Mouse (Mus musculus): ENCODE measurements around the gene Lrrk1. TPM values are rescaled to one million over a fixed set of nuclear protein-coding genes. Genes with fewer than 3 reads are reported as not detected.
A peak's percentile ranks its signal among the peaks of the same experiment; 100 is the strongest.

The Lrrk1 gene
- total and polyA plus RNA-seq, 2 experiments, result 7.4 to 15.0 TPM

DNA sequence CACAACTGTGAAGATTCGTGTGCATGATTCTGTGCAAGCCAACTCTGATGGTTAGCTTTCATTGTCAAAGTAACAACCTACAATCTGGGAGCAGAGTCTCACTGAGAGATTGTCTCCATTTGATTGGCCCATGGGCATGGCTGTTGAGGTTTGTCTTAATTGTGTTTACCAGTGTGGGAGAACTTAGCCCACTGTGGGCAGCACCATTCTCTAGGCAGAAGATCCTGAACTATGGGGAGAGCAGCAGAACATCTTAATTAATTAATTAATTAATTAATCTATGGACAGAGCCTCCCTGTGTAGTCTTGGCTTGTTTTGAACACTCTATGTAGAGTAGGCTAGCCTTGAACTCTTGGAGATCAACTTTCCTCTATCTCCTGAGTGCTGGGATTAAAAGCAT, 164.4 kb downstream of the Lrrk1 start:
- Histone ChIP-seq H3K79me2 (ENCODE audit: control insufficient read depth, insufficient read depth, low read length) (no peaks in the 10 kb centered on the region), H3K27me3 (ENCODE audit: control insufficient read depth, insufficient read depth, low read length) (no peaks in the 10 kb centered on the region), H3K9ac (ENCODE audit: low read depth, low read length) (no peak overlapping the region), H3K4me1 (ENCODE audit: control insufficient read depth, insufficient read depth, low read length) (no peaks in the 10 kb centered on the region), H3K4me3 (ENCODE audit: insufficient read depth, low read depth, low read length) (no peak overlapping the region), H3K27ac (replicated peaks; ENCODE audit: insufficient read depth, low read depth, low read length) (no peak overlapping the region), H3K36me3 (ENCODE audit: control insufficient read depth, insufficient read depth, low read length) (no peaks in the 10 kb centered on the region)
- TF ChIP-seq CTCF (IDR thresholded peaks at IDR 0.05; ENCODE audit: low read depth, low read length), result no peak
- TF ChIP-seq POLR2A (IDR thresholded peaks at IDR 0.05; ENCODE audit: extremely low read depth, insufficient read depth, low read length), result no peak
- DNase-seq (ENCODE audit: extremely low read depth, low read depth, low spot score), result no peak
- 100% methylated on average over 1 of the region's 1 CpGs for WGBS

DNA sequence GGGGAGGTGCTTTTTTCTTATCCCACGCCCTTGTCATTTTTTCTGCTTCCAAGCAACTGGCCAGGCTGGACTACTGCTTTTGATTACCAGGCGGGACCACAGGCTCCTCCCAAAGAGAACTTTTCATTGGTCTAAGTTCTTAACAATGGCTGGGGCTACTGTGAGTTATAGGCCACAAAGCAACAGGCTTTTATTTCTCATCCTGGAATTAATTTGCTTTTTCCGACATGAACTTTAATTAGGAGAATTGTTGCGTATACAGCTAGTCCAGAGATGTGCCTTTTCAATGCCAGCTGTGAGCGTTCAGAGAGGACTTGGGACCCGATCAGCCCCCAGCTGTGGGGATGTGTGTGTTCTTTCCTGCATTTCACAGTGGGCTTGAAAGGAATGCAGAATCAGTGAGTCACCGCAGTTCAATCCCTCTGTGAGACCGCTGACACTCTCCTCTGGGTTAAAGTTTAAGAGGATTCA, 165.5 kb downstream of the Lrrk1 start:
- no peak for DNase-seq (ENCODE audit: extremely low read depth, low read depth, low spot score)
- 47% methylated on average over 8 of the region's 8 CpGs for WGBS
- Histone ChIP-seq H3K27me3 (ENCODE audit: control insufficient read depth, insufficient read depth, low read length) (no peaks in the 10 kb centered on the region), H3K27ac (replicated peaks; ENCODE audit: insufficient read depth, low read depth, low read length) (no peak overlapping the region), H3K36me3 (ENCODE audit: control insufficient read depth, insufficient read depth, low read length) (no peaks in the 10 kb centered on the region), H3K9ac (ENCODE audit: low read depth, low read length) (no peak overlapping the region), H3K79me2 (ENCODE audit: control insufficient read depth, insufficient read depth, low read length) (no peaks in the 10 kb centered on the region), H3K4me3 (ENCODE audit: insufficient read depth, low read depth, low read length) (no peak overlapping the region), H3K4me1 (ENCODE audit: control insufficient read depth, insufficient read depth, low read length) (no peaks in the 10 kb centered on the region; the same call in 1 of the 2 replicates)
- TF ChIP-seq CTCF (IDR thresholded peaks at IDR 0.05; ENCODE audit: low read depth, low read length) (no peak), POLR2A (IDR thresholded peaks at IDR 0.05; ENCODE audit: extremely low read depth, insufficient read depth, low read length) (no peak)

DNA sequence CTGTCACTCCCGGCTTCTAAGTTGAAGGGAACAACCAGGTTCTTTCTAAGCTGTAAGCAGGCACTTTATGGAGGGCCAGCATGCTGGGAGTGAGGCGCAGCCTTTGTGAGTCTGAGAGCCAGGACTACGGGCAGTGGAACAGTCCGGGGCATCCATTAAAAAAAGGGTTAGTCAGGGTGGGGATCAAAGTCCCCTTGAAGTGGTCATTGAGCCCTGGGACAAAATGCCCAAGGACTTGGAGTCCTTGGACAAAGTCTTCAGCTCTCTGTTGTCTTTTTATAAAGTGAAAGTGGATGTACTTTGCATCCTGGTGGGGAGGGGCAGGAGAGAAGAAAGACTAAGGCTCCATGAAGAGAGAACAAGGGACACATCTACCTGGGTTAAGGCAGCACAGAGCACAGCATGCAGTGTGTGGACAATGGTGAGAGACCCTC, 168.3 kb downstream of the Lrrk1 start:
- TF ChIP-seq POLR2A (IDR thresholded peaks at IDR 0.05; ENCODE audit: extremely low read depth, insufficient read depth, low read length) (no peak), CTCF (IDR thresholded peaks at IDR 0.05; ENCODE audit: low read depth, low read length) (no peak)
- H3K79me2 ChIP-seq (ENCODE audit: control insufficient read depth, insufficient read depth, low read length), result no peaks in the 10 kb centered on the region
- WGBS, result 80% methylated on average over 4 of the region's 4 CpGs
- no peak overlapping the region for H3K9ac ChIP-seq (ENCODE audit: low read depth, low read length)
- no peak overlapping the region for H3K4me3 ChIP-seq (ENCODE audit: insufficient read depth, low read depth, low read length)
- H3K36me3 ChIP-seq (ENCODE audit: control insufficient read depth, insufficient read depth, low read length), result no peaks in the 10 kb centered on the region
- no peaks in the 10 kb centered on the region for H3K27me3 ChIP-seq (ENCODE audit: control insufficient read depth, insufficient read depth, low read length)
- H3K4me1 ChIP-seq (ENCODE audit: control insufficient read depth, insufficient read depth, low read length), result no peaks in the 10 kb centered on the region; the same call in 1 of the 2 replicates
- no peak for DNase-seq (ENCODE audit: extremely low read depth, low read depth, low spot score)
- H3K27ac ChIP-seq (replicated peaks; ENCODE audit: insufficient read depth, low read depth, low read length), result no peak overlapping the region

DNA sequence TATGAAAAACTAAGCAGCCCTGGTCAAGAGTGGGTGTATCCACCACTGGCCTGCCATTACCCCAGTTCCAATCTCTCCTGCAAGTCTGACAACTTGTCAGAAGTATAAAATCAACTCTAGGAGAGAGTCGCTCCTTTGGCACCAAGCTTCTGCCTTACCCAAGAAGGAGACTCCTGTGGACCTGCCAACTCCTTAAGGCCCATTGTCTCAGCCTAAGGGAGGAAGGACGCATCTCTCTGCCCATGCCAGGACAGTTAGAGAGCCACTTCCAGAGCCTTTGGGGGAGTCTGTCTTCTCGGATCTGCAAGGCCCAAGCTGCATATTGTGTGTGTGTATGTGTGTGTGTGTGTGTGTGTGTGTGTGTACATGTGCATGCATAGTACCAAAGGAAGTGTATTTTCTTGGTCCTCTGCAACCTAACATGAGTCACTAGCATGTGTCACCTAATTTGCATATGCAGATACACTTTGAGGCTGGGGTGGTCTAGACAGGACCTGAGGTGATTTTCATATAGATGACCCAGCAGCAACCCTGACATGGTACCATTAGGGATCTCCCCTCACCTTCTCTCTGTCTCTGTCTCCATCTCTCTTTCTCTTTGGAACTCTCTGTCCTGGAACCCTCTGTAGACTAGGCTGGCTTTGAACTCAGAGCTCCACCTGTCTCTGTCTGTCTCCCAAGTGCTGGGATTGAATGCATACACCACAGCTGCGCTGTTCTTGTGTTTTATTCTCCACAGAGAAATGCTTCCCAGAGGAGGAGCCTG, 168.9 kb downstream of the Lrrk1 start:
- no peak for DNase-seq (ENCODE audit: extremely low read depth, low read depth, low spot score)
- Histone ChIP-seq H3K27ac (replicated peaks; ENCODE audit: insufficient read depth, low read depth, low read length) (no peak overlapping the region), H3K4me1 (ENCODE audit: control insufficient read depth, insufficient read depth, low read length) (no peaks in the 10 kb centered on the region; the same call in 1 of the 2 replicates), H3K4me3 (ENCODE audit: insufficient read depth, low read depth, low read length) (no peak overlapping the region), H3K9ac (ENCODE audit: low read depth, low read length) (no peak overlapping the region), H3K79me2 (ENCODE audit: control insufficient read depth, insufficient read depth, low read length) (no peaks in the 10 kb centered on the region), H3K27me3 (ENCODE audit: control insufficient read depth, insufficient read depth, low read length) (no peaks in the 10 kb centered on the region), H3K36me3 (ENCODE audit: control insufficient read depth, insufficient read depth, low read length) (no peaks in the 10 kb centered on the region)
- no peak for TF ChIP-seq CTCF (IDR thresholded peaks at IDR 0.05; ENCODE audit: low read depth, low read length)
- TF ChIP-seq POLR2A (IDR thresholded peaks at IDR 0.05; ENCODE audit: extremely low read depth, insufficient read depth, low read length), result no peak
- WGBS, result 87% methylated on average over 4 of the region's 4 CpGs

DNA sequence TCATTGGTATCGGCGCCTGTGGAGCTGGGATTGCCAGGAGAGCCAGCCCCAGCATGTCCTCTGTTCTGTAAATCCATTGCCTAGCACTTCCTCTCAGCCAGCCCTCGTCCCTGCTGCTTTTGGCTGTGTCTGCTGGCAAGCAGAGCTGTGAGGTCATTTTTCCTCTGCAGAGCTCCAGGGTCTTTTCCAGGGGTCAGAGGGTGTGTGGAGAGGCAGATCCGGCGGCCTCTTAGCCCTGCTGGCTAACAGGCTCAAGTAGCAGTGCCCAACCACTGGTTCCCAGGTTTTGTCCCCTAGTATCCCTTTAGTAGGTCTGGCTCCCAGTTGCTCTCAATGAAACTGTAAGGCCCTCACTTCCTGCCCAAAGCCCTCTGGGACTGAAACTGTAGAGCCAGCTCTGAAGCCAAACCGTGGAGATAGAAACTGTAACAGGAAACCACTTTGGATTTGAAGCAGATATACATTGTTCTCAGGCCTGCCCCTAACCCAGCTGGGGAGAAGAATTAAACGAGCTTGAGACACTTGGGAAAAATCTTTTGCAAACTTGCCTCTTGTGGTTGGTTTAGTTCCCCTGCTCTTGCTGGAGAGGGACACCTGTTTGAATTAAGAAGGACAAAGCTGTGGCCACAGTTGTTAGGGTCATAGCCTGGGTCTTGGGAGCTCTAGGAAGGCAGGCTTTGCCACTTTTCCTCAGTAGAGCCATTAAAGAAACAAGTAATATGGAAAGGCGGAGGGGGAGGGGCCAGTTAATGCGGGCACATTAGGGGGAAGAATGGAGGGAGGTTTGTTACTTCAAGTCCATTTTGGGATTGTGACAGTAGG, 169.7 kb downstream of the Lrrk1 start:
- Histone ChIP-seq H3K27me3 (ENCODE audit: control insufficient read depth, insufficient read depth, low read length) (no peaks in the 10 kb centered on the region), H3K4me1 (ENCODE audit: control insufficient read depth, insufficient read depth, low read length) (no peaks in the 10 kb centered on the region; the same call in 1 of the 2 replicates), H3K4me3 (ENCODE audit: insufficient read depth, low read depth, low read length) (no peak overlapping the region), H3K27ac (replicated peaks; ENCODE audit: insufficient read depth, low read depth, low read length) (peak overlapping the region; percentile 40; the same call in 1 of the 2 replicates), H3K36me3 (ENCODE audit: control insufficient read depth, insufficient read depth, low read length) (no peaks in the 10 kb centered on the region), H3K79me2 (ENCODE audit: control insufficient read depth, insufficient read depth, low read length) (no peaks in the 10 kb centered on the region), H3K9ac (ENCODE audit: low read depth, low read length) (no peak overlapping the region)
- WGBS, result 66% methylated on average over 9 of the region's 9 CpGs
- DNase-seq (ENCODE audit: extremely low read depth, low read depth, low spot score), result peak; percentile 24
- no peak for TF ChIP-seq CTCF (IDR thresholded peaks at IDR 0.05; ENCODE audit: low read depth, low read length)
- no peak for TF ChIP-seq POLR2A (IDR thresholded peaks at IDR 0.05; ENCODE audit: extremely low read depth, insufficient read depth, low read length)
